Mouse (Mus musculus): ENCODE results near the gene 2900026A02Rik. TPM values are rescaled to one million over a fixed set of nuclear protein-coding genes. Genes with fewer than 3 reads are reported as not detected.

2900026A02Rik gene
- total RNA-seq, 1 experiment from 2014 or later, result 0.23 TPM

DNA sequence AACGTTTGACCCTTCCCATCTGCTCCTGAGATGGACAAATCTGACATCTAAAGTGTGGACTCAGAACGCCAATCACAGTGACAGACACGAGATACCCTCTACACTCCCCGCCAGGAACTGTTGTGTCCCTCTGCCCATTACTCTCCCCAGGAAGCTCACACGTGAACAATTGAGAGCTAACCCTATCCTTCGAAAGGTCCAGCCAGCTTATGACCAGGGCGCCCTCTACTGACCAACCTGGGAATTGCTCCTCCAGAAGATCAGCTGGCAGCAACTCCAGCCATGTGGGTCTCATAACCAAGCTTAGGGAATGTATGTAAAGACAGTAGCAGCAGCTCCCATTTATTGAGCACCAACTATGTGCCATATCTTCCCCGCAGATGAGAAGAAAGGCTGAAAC, 65.9 kb downstream of the 2900026A02Rik start:
- no peak for ATAC-seq (ENCODE audit: extremely low read depth, insufficient number of reproducible peaks, low FRiP score, poor library complexity, severe bottlenecking)

DNA sequence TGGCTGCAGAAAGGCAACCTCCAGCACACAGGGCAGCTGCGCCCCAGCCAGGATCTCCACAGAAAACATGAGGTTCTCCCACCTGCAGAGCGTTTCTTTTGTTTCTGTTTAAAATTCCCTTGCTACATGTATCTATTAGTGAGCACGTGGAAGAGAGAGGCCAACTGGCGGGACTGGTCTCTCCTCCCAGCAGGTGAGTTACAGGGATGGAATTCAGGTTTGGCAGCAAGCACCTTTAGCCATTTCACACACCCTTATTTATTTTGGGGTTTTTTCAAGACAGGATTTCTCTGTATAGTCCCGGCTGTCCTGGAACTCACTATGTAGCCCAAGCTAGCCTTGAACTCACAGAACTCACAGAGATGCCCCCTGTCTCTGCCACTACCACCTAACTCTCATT, 66.6 kb downstream of the 2900026A02Rik start:
- no peak for ATAC-seq (ENCODE audit: extremely low read depth, insufficient number of reproducible peaks, low FRiP score, poor library complexity, severe bottlenecking)

- no peak for ATAC-seq (ENCODE audit: extremely low read depth, insufficient number of reproducible peaks, low FRiP score, poor library complexity, severe bottlenecking)
These were observed 67.6 kb downstream of the 2900026A02Rik start for GRCm38 (mm10) chr5:113153508-113153830.

GRCm38 (mm10) chr5:113152663-113153507, 68.2 kb downstream of the 2900026A02Rik start:
- ATAC-seq (ENCODE audit: extremely low read depth, insufficient number of reproducible peaks, low FRiP score, poor library complexity, severe bottlenecking), result no peak

- ATAC-seq (ENCODE audit: extremely low read depth, insufficient number of reproducible peaks, low FRiP score, poor library complexity, severe bottlenecking), result no peak
These were observed 69.4 kb downstream of the 2900026A02Rik start for GRCm38 (mm10) chr5:113151554-113152103.

GRCm38 (mm10) chr5:113150871-113151553, 70.0 kb downstream of the 2900026A02Rik start:
- no peak for ATAC-seq (ENCODE audit: extremely low read depth, insufficient number of reproducible peaks, low FRiP score, poor library complexity, severe bottlenecking)

DNA sequence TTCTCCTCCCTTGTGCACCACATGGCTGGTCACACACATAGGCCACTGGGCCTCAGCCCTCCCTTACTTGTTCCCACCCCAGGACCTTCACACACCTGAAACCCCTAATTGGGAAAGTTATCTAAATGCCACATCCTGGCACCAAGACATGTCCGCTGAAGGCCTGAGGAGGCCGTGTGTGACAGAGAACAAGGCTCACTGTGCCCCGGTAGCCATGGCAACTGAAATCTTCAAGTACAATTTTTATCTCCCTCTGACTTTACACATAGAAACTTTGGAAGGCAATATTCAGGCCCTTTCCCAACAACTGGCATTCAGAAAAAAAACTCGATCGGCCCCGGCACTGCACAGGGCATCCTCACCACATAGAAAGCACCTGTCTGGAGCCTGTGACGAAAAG, 72.0 kb downstream of the 2900026A02Rik start:
- ATAC-seq (ENCODE audit: extremely low read depth, insufficient number of reproducible peaks, low FRiP score, poor library complexity, severe bottlenecking), result no peak

- no peak for ATAC-seq (ENCODE audit: extremely low read depth, insufficient number of reproducible peaks, low FRiP score, poor library complexity, severe bottlenecking)
These were observed 73.0 kb downstream of the 2900026A02Rik start for GRCm38 (mm10) chr5:113147994-113148471.

DNA sequence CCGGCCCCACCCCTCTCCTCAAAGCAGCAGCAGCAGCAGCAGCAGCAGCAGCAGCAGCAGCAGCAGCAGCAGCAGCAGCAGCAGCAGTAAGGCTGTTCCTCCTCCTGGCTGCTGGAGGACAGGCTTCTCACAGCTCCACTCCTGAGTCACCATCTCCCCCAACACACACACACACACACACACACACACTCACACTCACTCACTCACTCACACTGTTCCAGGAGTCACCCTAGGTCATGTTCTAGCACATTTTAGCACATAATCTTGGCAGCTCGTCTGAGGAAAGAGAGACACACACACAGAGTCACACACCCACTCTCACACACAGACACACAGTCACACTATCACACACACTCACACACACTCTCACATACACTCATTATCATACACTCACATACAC, 74.4 kb downstream of the 2900026A02Rik start:
- ATAC-seq (ENCODE audit: extremely low read depth, insufficient number of reproducible peaks, low FRiP score, poor library complexity, severe bottlenecking), result no peak

DNA sequence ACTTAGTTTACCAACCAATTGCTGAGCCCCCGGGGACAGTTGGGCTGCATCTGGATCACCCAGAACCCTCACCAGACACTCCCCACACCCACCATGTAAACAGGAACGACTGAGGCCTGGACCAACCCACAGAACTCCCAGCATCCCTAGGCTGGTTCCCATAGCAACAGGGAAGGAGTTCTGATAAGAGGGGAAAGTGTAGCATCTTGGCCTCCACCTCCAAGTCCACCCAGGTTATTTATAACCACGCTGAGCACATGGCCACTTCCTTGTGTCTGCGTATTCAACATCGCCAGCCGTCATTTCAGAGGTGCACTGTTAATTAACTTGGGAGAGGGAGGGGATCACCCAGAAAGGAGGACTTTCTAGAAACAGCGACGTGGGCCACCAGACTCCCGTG, 75.9 kb downstream of the 2900026A02Rik start:
- no peak for ATAC-seq (ENCODE audit: extremely low read depth, insufficient number of reproducible peaks, low FRiP score, poor library complexity, severe bottlenecking)

DNA sequence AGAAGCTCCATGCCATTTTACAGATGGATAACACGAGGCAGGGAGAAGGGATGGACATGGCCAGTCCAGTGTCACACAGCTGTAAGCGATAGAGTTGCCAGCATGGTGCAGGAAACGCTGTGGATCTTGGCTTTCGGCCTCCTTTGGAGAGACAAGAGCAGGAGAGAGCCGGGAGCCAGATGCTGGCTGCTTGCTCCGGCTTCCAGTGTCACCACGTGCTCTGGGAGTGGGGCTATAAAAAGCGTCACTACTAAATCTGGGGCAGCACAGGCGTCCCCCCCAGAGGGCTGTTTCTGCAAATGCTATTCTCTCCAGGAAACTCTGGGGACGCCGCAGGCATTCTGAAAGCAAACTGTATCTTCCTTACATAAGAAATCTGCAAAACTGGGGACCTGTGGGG, 78.5 kb downstream of the 2900026A02Rik start:
- ATAC-seq (ENCODE audit: extremely low read depth, insufficient number of reproducible peaks, low FRiP score, poor library complexity, severe bottlenecking), result no peak

GRCm38 (mm10) chr5:113142018-113142417, 79.0 kb downstream of the 2900026A02Rik start:
- ATAC-seq (ENCODE audit: extremely low read depth, insufficient number of reproducible peaks, low FRiP score, poor library complexity, severe bottlenecking), result no peak

DNA sequence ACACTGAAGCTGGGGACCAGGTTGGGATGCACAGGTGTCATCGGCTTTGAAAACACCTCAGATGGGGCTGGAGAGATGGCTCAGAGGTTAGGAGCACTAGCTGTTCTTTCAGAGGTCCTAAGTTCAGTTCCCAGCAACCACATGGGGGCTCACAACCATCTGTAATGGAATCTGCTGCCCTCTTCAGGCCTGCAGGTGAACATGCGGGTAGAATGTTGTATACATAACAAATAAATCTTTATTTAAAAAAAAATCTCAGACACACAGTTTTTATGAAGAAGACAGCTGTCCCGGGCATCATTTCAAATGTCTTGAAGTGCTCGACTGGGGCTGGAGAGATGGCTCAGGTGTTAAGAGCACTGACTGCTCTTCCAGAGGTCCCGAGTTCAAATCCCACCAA, 80.2 kb downstream of the 2900026A02Rik start:
- no peak for ATAC-seq (ENCODE audit: extremely low read depth, insufficient number of reproducible peaks, low FRiP score, poor library complexity, severe bottlenecking)

DNA sequence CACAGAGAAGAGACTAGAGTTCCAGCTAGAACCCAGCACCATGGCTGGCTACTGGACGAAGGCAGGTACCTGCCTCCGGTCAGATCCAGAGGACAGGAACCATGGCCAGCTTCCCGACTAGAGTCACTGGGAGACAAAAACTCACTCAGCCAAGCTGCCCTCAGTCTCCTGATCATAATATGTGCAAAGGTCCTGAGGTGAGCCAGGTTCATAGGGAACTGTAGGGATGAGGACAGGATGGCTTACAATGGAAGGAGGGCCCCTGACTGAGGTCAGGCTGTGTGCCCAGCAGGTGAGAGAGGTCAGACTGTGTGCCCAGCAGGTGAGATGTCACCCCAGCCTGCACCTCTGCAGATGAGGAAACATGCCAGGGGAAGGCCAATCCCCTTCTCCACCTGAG, 81.0 kb downstream of the 2900026A02Rik start:
- no peak for ATAC-seq (ENCODE audit: extremely low read depth, insufficient number of reproducible peaks, low FRiP score, poor library complexity, severe bottlenecking)

DNA sequence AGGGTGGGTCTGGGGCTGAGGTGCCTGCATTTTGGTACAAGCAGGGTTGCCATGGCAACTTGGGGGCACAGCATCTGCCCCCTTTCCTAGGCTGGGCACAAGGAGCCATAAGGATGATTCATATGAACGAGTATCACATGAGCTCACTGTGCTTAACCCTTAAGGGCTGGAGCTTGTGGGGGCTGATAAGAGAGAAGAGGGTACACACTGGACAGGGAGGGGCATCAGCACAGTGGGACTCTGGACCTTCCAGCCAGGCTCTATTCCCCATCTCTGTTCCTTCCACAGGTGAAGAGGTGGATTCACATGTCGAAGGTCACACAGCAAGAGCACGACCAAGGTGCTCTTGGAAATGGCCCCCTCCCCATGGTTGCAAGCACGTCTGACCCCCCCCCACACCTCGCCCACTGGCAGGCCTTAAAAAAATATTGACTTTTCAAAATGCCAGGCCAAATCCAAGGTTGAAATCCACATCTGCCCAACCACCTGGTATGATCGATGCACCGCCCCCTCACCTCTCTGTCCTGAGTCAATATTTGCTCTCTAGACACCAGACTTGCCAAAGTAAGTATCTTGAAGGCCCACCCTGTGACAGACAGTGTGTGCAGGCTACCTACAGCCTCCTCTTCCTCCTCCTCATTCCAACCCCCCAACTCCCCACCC, 81.8 kb downstream of the 2900026A02Rik start:
- ATAC-seq (ENCODE audit: extremely low read depth, insufficient number of reproducible peaks, low FRiP score, poor library complexity, severe bottlenecking), result no peak

GRCm38 (mm10) chr5:113138319-113139063, 82.5 kb downstream of the 2900026A02Rik start:
- ATAC-seq (ENCODE audit: extremely low read depth, insufficient number of reproducible peaks, low FRiP score, poor library complexity, severe bottlenecking), result 0 out of 2 replicates have a peak, but pooled peaks have one; percentile 23

GRCm38 (mm10) chr5:113137691-113138318, 83.2 kb downstream of the 2900026A02Rik start:
- no peak for ATAC-seq (ENCODE audit: extremely low read depth, insufficient number of reproducible peaks, low FRiP score, poor library complexity, severe bottlenecking)

DNA sequence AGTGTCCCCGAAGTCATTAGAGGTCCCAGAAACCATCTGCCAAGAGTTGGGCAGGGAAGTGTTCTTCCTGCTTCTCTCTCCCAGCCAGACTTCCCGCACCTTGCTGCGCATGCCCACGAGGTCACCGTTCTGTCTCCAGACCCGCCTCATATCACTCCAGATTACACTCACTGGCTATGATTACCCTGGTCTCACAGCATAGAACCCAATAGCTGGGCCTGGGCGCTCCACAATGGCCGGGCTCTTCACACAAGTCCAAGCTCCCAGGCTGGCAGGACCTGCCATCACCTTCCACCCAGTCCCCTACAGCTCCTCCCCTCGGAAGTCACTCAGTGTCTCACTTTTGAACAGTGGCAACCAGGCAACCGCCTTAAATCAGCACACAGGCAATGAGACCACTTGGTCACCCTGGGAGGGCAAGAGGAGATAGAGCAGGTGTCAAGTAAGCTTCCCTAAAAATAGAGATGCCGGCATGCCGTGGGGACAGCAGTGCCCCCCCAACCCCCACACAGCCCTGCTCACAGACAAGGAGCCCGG, 84.0 kb downstream of the 2900026A02Rik start:
- no peak for ATAC-seq (ENCODE audit: extremely low read depth, insufficient number of reproducible peaks, low FRiP score, poor library complexity, severe bottlenecking)

Measured in neutrophil, adult 5-6 weeks (primary cell).